Mouse (Mus musculus): Measurements from ENCODE around the gene Naa20. TPM values are rescaled to one million over a fixed set of nuclear protein-coding genes. Genes with fewer than 3 reads are reported as not detected.

The Naa20 gene
- polyA plus RNA-seq, 1 experiment: 32.1 TPM

GRCm38 (mm10) chr2:145955844-145956243 lies 53.9 kb downstream of the Naa20 start:
- H3K27me3 ChIP-seq (ENCODE audit: control insufficient read depth, insufficient read depth, low read length): no peaks in the 10 kb centered on the region
- TF ChIP-seq CTCF (IDR thresholded peaks at IDR 0.05; ENCODE audit: control insufficient read depth, insufficient read depth, insufficient replicate concordance, low read depth, low read length): no peak
- TF ChIP-seq POLR2A (IDR thresholded peaks at IDR 0.05; ENCODE audit: control insufficient read depth, low read depth, low read length): no peak
- H3K36me3 ChIP-seq (ENCODE audit: control insufficient read depth, insufficient read depth, low read length): no peaks in the 10 kb centered on the region
- no peaks in the 10 kb centered on the region for H3K4me1 ChIP-seq (ENCODE audit: control insufficient read depth, insufficient read depth, low read length)
- no peak overlapping the region for H3K27ac ChIP-seq (ENCODE audit: control insufficient read depth, insufficient read depth, low read depth, low read length)
- no peak overlapping the region for H3K4me3 ChIP-seq (ENCODE audit: control insufficient read depth, low read depth, low read length)

GRCm38 (mm10) chr2:145956318-145956717 lies 54.4 kb downstream of the Naa20 start:
- H3K4me1 ChIP-seq (ENCODE audit: control insufficient read depth, insufficient read depth, low read length): no peaks in the 10 kb centered on the region
- no peak overlapping the region for H3K27ac ChIP-seq (ENCODE audit: control insufficient read depth, insufficient read depth, low read depth, low read length)
- H3K4me3 ChIP-seq (ENCODE audit: control insufficient read depth, low read depth, low read length): no peak overlapping the region
- no peak for TF ChIP-seq CTCF (IDR thresholded peaks at IDR 0.05; ENCODE audit: control insufficient read depth, insufficient read depth, insufficient replicate concordance, low read depth, low read length)
- no peak for TF ChIP-seq POLR2A (IDR thresholded peaks at IDR 0.05; ENCODE audit: control insufficient read depth, low read depth, low read length)
- no peaks in the 10 kb centered on the region for H3K36me3 ChIP-seq (ENCODE audit: control insufficient read depth, insufficient read depth, low read length)
- H3K27me3 ChIP-seq (ENCODE audit: control insufficient read depth, insufficient read depth, low read length): no peaks in the 10 kb centered on the region

GRCm38 (mm10) chr2:145957450-145957849 lies 55.6 kb downstream of the Naa20 start:
- Histone ChIP-seq H3K36me3 (ENCODE audit: control insufficient read depth, insufficient read depth, low read length) (no peaks in the 10 kb centered on the region), H3K4me1 (ENCODE audit: control insufficient read depth, insufficient read depth, low read length) (no peaks in the 10 kb centered on the region), H3K27me3 (ENCODE audit: control insufficient read depth, insufficient read depth, low read length) (no peaks in the 10 kb centered on the region), H3K27ac (ENCODE audit: control insufficient read depth, insufficient read depth, low read depth, low read length) (no peak overlapping the region), H3K4me3 (ENCODE audit: control insufficient read depth, low read depth, low read length) (no peak overlapping the region)
- TF ChIP-seq CTCF (IDR thresholded peaks at IDR 0.05; ENCODE audit: control insufficient read depth, insufficient read depth, insufficient replicate concordance, low read depth, low read length): no peak
- TF ChIP-seq POLR2A (IDR thresholded peaks at IDR 0.05; ENCODE audit: control insufficient read depth, low read depth, low read length): no peak

- Histone ChIP-seq H3K4me1 (ENCODE audit: control insufficient read depth, insufficient read depth, low read length) (no peaks in the 10 kb centered on the region), H3K27ac (ENCODE audit: control insufficient read depth, insufficient read depth, low read depth, low read length) (no peak overlapping the region), H3K36me3 (ENCODE audit: control insufficient read depth, insufficient read depth, low read length) (no peaks in the 10 kb centered on the region), H3K4me3 (ENCODE audit: control insufficient read depth, low read depth, low read length) (no peak overlapping the region), H3K27me3 (ENCODE audit: control insufficient read depth, insufficient read depth, low read length) (no peaks in the 10 kb centered on the region)
- no peak for TF ChIP-seq POLR2A (IDR thresholded peaks at IDR 0.05; ENCODE audit: control insufficient read depth, low read depth, low read length)
- TF ChIP-seq CTCF (IDR thresholded peaks at IDR 0.05; ENCODE audit: control insufficient read depth, insufficient read depth, insufficient replicate concordance, low read depth, low read length): no peak
Observed at GRCm38 (mm10) chr2:145958097-145958496, 56.2 kb downstream of the Naa20 start.

GRCm38 (mm10) chr2:145958551-145958950 lies 56.7 kb downstream of the Naa20 start:
- no peaks in the 10 kb centered on the region for H3K4me1 ChIP-seq (ENCODE audit: control insufficient read depth, insufficient read depth, low read length)
- no peak for TF ChIP-seq POLR2A (IDR thresholded peaks at IDR 0.05; ENCODE audit: control insufficient read depth, low read depth, low read length)
- no peak for TF ChIP-seq CTCF (IDR thresholded peaks at IDR 0.05; ENCODE audit: control insufficient read depth, insufficient read depth, insufficient replicate concordance, low read depth, low read length)
- H3K4me3 ChIP-seq (ENCODE audit: control insufficient read depth, low read depth, low read length): no peak overlapping the region
- no peaks in the 10 kb centered on the region for H3K36me3 ChIP-seq (ENCODE audit: control insufficient read depth, insufficient read depth, low read length)
- H3K27ac ChIP-seq (ENCODE audit: control insufficient read depth, insufficient read depth, low read depth, low read length): no peak overlapping the region
- no peaks in the 10 kb centered on the region for H3K27me3 ChIP-seq (ENCODE audit: control insufficient read depth, insufficient read depth, low read length)

- H3K27ac ChIP-seq (ENCODE audit: control insufficient read depth, insufficient read depth, low read depth, low read length): no peak overlapping the region
- no peaks in the 10 kb centered on the region for H3K36me3 ChIP-seq (ENCODE audit: control insufficient read depth, insufficient read depth, low read length)
- H3K4me3 ChIP-seq (ENCODE audit: control insufficient read depth, low read depth, low read length): no peak overlapping the region
- H3K27me3 ChIP-seq (ENCODE audit: control insufficient read depth, insufficient read depth, low read length): no peaks in the 10 kb centered on the region
- TF ChIP-seq POLR2A (IDR thresholded peaks at IDR 0.05; ENCODE audit: control insufficient read depth, low read depth, low read length): no peak
- TF ChIP-seq CTCF (IDR thresholded peaks at IDR 0.05; ENCODE audit: control insufficient read depth, insufficient read depth, insufficient replicate concordance, low read depth, low read length): no peak
- H3K4me1 ChIP-seq (ENCODE audit: control insufficient read depth, insufficient read depth, low read length): no peaks in the 10 kb centered on the region
Observed at GRCm38 (mm10) chr2:145961861-145962260, 60.0 kb downstream of the Naa20 start.

Other genes with a start within 250 kb of the Naa20 start
- gene Rin2, start 226.9 kb upstream of the Naa20 start, polyA plus RNA-seq (2012; rRNA removed): 3.5 and 3.6 TPM in 2 replicates
- 78.8 and 83.5 TPM in 2 replicates for gene Cfap61, start 32.7 kb downstream of the Naa20 start, polyA plus RNA-seq (2012; rRNA removed)
- gene Crnkl1, start 32.9 kb downstream of the Naa20 start, polyA plus RNA-seq (2012; rRNA removed): 8.3 and 17.1 TPM in 2 replicates